Mouse (Mus musculus) layer of hippocampus, postnatal 36 days (tissue): ENCODE data around the gene Efna2. TPM values are rescaled to one million over a fixed set of nuclear protein-coding genes. Genes with fewer than 3 reads are reported as not detected.

Experiments
- DNase-seq, 2 experiments: peaks; one replicate each; pipeline ENCODE4 v3.0.0; 2022
- total RNA-seq, 2 experiments: library from RNA; stranded (reverse); gene quantifications; 2 replicates each; pipeline ENCODE4 v1.2.3; 2021

Gene Efna2
- 1 to 10 TPM; 9.0 to 9.6 TPM for total RNA-seq

GRCm38 (mm10) chr10:80179068-80180051 is at the start of gene Efna2:
Gene Efna2 (plus strand): TSS chr10:80179482.
- DNase-seq: peak in 1 of 2 experiments; percentile 55

GRCm38 (mm10) chr10:80129846-80130245 is 49.4 kb upstream of the Efna2 start:
- no peak for DNase-seq

- peak in 1 of 2 experiments; percentile 18 for DNase-seq
Measured at GRCm38 (mm10) chr10:80130403-80131031, 48.8 kb upstream of the Efna2 start.

- peak in 1 of 2 experiments; percentile 51 for DNase-seq
Measured at GRCm38 (mm10) chr10:80131316-80131951, 47.8 kb upstream of the Efna2 start.

- DNase-seq: peak in 1 of 2 experiments; percentile 46
Measured at GRCm38 (mm10) chr10:80131952-80132350, 47.3 kb upstream of the Efna2 start.

GRCm38 (mm10) chr10:80133226-80133849 is 45.9 kb upstream of the Efna2 start:
- peak in 1 of 2 experiments; percentile 43 for DNase-seq

- DNase-seq: no peak
Measured at GRCm38 (mm10) chr10:80134421-80134820, 44.9 kb upstream of the Efna2 start.

- no peak for DNase-seq
Measured at GRCm38 (mm10) chr10:80135161-80135560, 44.1 kb upstream of the Efna2 start.

- DNase-seq: no peak
Measured at GRCm38 (mm10) chr10:80135641-80136040, 43.6 kb upstream of the Efna2 start.

GRCm38 (mm10) chr10:80136179-80136951 is 42.9 kb upstream of the Efna2 start:
- no peak for DNase-seq

GRCm38 (mm10) chr10:80136952-80137625 is 42.2 kb upstream of the Efna2 start:
- no peak for DNase-seq

- DNase-seq: peak; percentile 58 to 64
Measured at GRCm38 (mm10) chr10:80137626-80138552, 41.4 kb upstream of the Efna2 start.

- peak; percentile 75 to 77 for DNase-seq
Measured at GRCm38 (mm10) chr10:80138553-80139438, 40.5 kb upstream of the Efna2 start, which contains the start of gene Atp5d. Gene Atp5d (plus strand): TSS chr10:80138632.

GRCm38 (mm10) chr10:80139439-80139775 is 39.9 kb upstream of the Efna2 start:
- no peak for DNase-seq

GRCm38 (mm10) chr10:80139975-80140665 is 39.2 kb upstream of the Efna2 start:
- DNase-seq: peak in 1 of 2 experiments; percentile 0

- no peak for DNase-seq
Measured at GRCm38 (mm10) chr10:80140666-80141035, 38.6 kb upstream of the Efna2 start, which contains the start of gene Cbarp. Gene Cbarp (minus strand): TSS chr10:80140835.

GRCm38 (mm10) chr10:80141243-80141642 is 38.0 kb upstream of the Efna2 start:
- DNase-seq: peak; percentile 97 to 98
